Mouse (Mus musculus): ENCODE measurements around the gene Coq8a. TPM values are rescaled to one million over a fixed set of nuclear protein-coding genes. Genes with fewer than 3 reads are reported as not detected.

The Coq8a gene
- total and polyA plus RNA-seq, 3 experiments = 1.5 to 2.1 TPM; not detected in 1

DNA sequence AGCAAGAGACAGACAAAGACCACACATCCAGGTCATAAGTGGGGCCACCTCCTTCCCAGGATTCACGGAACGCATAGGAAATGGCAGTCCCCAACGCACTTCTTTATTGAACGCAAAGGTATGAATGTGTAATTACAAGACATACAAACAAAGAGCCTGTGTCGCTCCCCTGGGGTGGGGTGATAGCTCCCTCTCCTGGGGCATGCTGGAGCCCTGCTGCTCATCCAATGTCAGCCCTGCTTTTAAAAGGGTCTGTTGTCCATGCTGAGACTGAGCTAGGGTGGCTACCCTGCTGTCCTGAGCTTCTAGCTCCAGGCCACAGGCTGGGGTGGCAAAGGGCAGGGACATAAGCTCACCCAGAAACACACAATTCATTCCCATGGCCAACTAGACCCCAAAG is 32.9 kb downstream of the Coq8a start:
- Histone ChIP-seq H3K27me3 (ENCODE audit: control insufficient read depth in 1 of 2, insufficient read depth in 2 of 2, low read length in 2 of 2) (no peaks in the 10 kb centered on the region), H3K9me3 (replicated peaks; ENCODE audit: insufficient read depth, low read length) (no peaks in the 10 kb centered on the region), H3K79me2 (ENCODE audit: control insufficient read depth, insufficient read depth, low read length, poor library complexity) (no peaks in the 10 kb centered on the region), H3K9ac (ENCODE audit: control insufficient read depth, low read depth, low read length, poor library complexity, severe bottlenecking) (no peak overlapping the region), H3K36me3 (ENCODE audit: control insufficient read depth in 1 of 2, insufficient read depth in 2 of 2, low read length in 2 of 2) (no peaks in the 10 kb centered on the region), H3K4me3 (ENCODE audit: control insufficient read depth in 1 of 2, insufficient read depth in 1 of 2, low read depth in 2 of 2, low read length in 2 of 2) (no peak overlapping the region), H3K4me1 (ENCODE audit: control insufficient read depth in 1 of 2, insufficient read depth in 2 of 2, low read length in 2 of 2) (no peaks in the 10 kb centered on the region), H3K27ac (ENCODE audit: control insufficient read depth, low read depth, low read length) (no peak overlapping the region)
- DNase-seq (ENCODE audit: low read depth, low spot score) = no peak
- TF ChIP-seq POLR2AphosphoS2 (IDR thresholded peaks at IDR 0.05; ENCODE audit: low read length) (no peak; the same call in 1 of the 2 replicates), USF2 (IDR thresholded peaks at IDR 0.05; ENCODE audit: borderline replicate concordance in 1 of 2, insufficient read depth in 1 of 2, low read depth in 1 of 2, low read length in 2 of 2) (no peak), MEF2A (IDR thresholded peaks at IDR 0.05; ENCODE audit: extremely low read depth, insufficient replicate concordance, low read depth, low read length, poor library complexity, severe bottlenecking) (no peak), TAL1 (IDR thresholded peaks at IDR 0.05; ENCODE audit: low read length) (no peak), POLR2A (IDR thresholded peaks at IDR 0.05; ENCODE audit: control insufficient read depth in 1 of 2, insufficient read depth in 1 of 2, low read depth in 1 of 2, low read length in 2 of 2, poor library complexity in 1 of 2) (no peak), GABPA (IDR thresholded peaks at IDR 0.05; ENCODE audit: low read depth, low read length) (no peak), CHD1 (IDR thresholded peaks at IDR 0.05; ENCODE audit: low read depth, low read length) (no peak), GATA1 (IDR thresholded peaks at IDR 0.05; ENCODE audit: low read depth, low read length) (no peak), ZMIZ1 (IDR thresholded peaks at IDR 0.05; ENCODE audit: low read depth, low read length) (no peak), JUND (IDR thresholded peaks at IDR 0.05; ENCODE audit: low read depth, low read length) (no peak), POLR2AphosphoS5 (IDR thresholded peaks at IDR 0.05; ENCODE audit: borderline replicate concordance, low read depth, low read length) (no peak), KAT2A (conservative IDR thresholded peaks at IDR 0.05; ENCODE audit: low read depth, low read length) (no peak)

DNA sequence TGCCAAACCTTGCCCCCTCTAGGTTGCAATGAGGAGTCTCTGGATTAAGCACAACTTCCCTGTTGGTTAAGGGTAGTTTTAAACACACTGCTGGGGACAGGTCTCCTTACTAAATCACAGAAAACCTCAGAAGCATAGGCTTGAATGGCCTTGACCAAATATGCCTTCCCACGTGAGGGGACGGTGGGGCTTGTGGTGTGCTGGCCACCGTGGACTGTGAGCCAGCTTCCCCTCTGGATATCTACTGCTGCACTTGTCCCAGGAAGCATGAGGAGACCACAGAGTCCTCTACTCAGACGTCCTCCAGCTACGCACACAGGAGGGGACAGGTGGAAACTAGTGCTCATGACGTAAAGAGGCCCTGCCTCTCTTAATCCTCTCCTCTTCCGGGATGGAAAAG is 36.4 kb downstream of the Coq8a start:
- Histone ChIP-seq H3K9me3 (replicated peaks; ENCODE audit: insufficient read depth, low read length) (no peaks in the 10 kb centered on the region), H3K36me3 (ENCODE audit: control insufficient read depth in 1 of 2, insufficient read depth in 2 of 2, low read length in 2 of 2) (no peaks in the 10 kb centered on the region), H3K4me1 (ENCODE audit: control insufficient read depth in 1 of 2, insufficient read depth in 2 of 2, low read length in 2 of 2) (no peaks in the 10 kb centered on the region), H3K4me3 (ENCODE audit: control insufficient read depth in 1 of 2, insufficient read depth in 1 of 2, low read depth in 2 of 2, low read length in 2 of 2) (no peak overlapping the region), H3K27me3 (ENCODE audit: control insufficient read depth in 1 of 2, insufficient read depth in 2 of 2, low read length in 2 of 2) (no peaks in the 10 kb centered on the region), H3K79me2 (ENCODE audit: control insufficient read depth, insufficient read depth, low read length, poor library complexity) (no peaks in the 10 kb centered on the region), H3K27ac (ENCODE audit: control insufficient read depth, low read depth, low read length) (no peak overlapping the region), H3K9ac (ENCODE audit: control insufficient read depth, low read depth, low read length, poor library complexity, severe bottlenecking) (no peak overlapping the region)
- TF ChIP-seq ETS1 (IDR thresholded peaks at IDR 0.05; ENCODE audit: low read depth, low read length) (no peak), GABPA (IDR thresholded peaks at IDR 0.05; ENCODE audit: low read depth, low read length) (no peak), TBP (IDR thresholded peaks at IDR 0.05; ENCODE audit: low read depth, low read length) (no peak), USF1 (IDR thresholded peaks at IDR 0.05; ENCODE audit: low read depth, low read length) (no peak), RAD21 (IDR thresholded peaks at IDR 0.05; ENCODE audit: low read depth, low read length) (no peak), POLR2AphosphoS5 (IDR thresholded peaks at IDR 0.05; ENCODE audit: borderline replicate concordance, low read depth, low read length) (no peak), BHLHE40 (IDR thresholded peaks at IDR 0.05; ENCODE audit: borderline replicate concordance, low read depth, low read length) (no peak)
- DNase-seq (ENCODE audit: low read depth, low spot score) = no peak
